Mouse (Mus musculus) erythroblast, adult 5-6 weeks (primary cell): ENCODE results near the gene Hoxd1. TPM values are rescaled to one million over a fixed set of nuclear protein-coding genes. Genes with fewer than 3 reads are reported as not detected.

Experiments used
- ATAC-seq: replicated peaks from 2 replicates; pipeline ENCODE4 v1.8.0; 2016; ENCODE audit warnings: moderate number of reproducible peaks, mild to moderate bottlenecking, moderate TSS enrichment, inconsistent platforms; ENCODE audit not compliant: poor library complexity, low FRiP score, severe bottlenecking
- total RNA-seq, 2 experiments: library from RNA; stranded (forward) in 1 of 2; stranded (reverse) in 1 of 2; fragments of 150-400 nt in 1 of 2; fragments of 200-764, 138-1000 nt in 1 of 2; gene quantifications; 2 replicates each; pipeline versions ENCODE4 v1.2.3 to v1.2.4; 2015 to 2017; ENCODE audit warnings: low replicate concordance in 2 of 2

The Hoxd1 gene
- total RNA-seq, 2 experiments from 2014 or later = not detected

- no peak for ATAC-seq
Observed at GRCm38 (mm10) chr2:74731799-74732512, 30.8 kb upstream of the Hoxd1 start.

- ATAC-seq = no peak
Observed at GRCm38 (mm10) chr2:74732513-74733316, 30.1 kb upstream of the Hoxd1 start.

GRCm38 (mm10) chr2:74733317-74733661 lies 29.5 kb upstream of the Hoxd1 start:
- ATAC-seq = no peak

GRCm38 (mm10) chr2:74733765-74734164 lies 29.0 kb upstream of the Hoxd1 start:
- no peak for ATAC-seq

- no peak for ATAC-seq
Observed at GRCm38 (mm10) chr2:74734451-74734850, 28.3 kb upstream of the Hoxd1 start.

GRCm38 (mm10) chr2:74734996-74735811 lies 27.6 kb upstream of the Hoxd1 start:
- no peak for ATAC-seq

- ATAC-seq = no peak
Observed at GRCm38 (mm10) chr2:74735851-74736687, 26.7 kb upstream of the Hoxd1 start.

- no peak for ATAC-seq
Observed at GRCm38 (mm10) chr2:74736688-74737577, 25.8 kb upstream of the Hoxd1 start.

- ATAC-seq = no peak
Observed at GRCm38 (mm10) chr2:74737578-74738070, 25.2 kb upstream of the Hoxd1 start.

- no peak for ATAC-seq
Observed at GRCm38 (mm10) chr2:74738623-74739475, 23.9 kb upstream of the Hoxd1 start.

- ATAC-seq = no peak
Observed at GRCm38 (mm10) chr2:74739476-74739800, 23.3 kb upstream of the Hoxd1 start.

GRCm38 (mm10) chr2:74739869-74740268 lies 22.9 kb upstream of the Hoxd1 start:
- no peak for ATAC-seq

GRCm38 (mm10) chr2:74740311-74741091 lies 22.3 kb upstream of the Hoxd1 start:
- ATAC-seq = no peak

- no peak for ATAC-seq
Observed at GRCm38 (mm10) chr2:74741252-74741978, 21.4 kb upstream of the Hoxd1 start.

- no peak for ATAC-seq
Observed at GRCm38 (mm10) chr2:74741979-74742277, 20.9 kb upstream of the Hoxd1 start.

GRCm38 (mm10) chr2:74745540-74746297 lies 17.1 kb upstream of the Hoxd1 start:
- ATAC-seq = no peak
